Mouse (Mus musculus) Patski (cell line): Measurements from ENCODE around the gene Ttc30a1. TPM values are rescaled to one million over a fixed set of nuclear protein-coding genes. Genes with fewer than 3 reads are reported as not detected.

ENCODE experiments used
- ATAC-seq: fragments of 100-300 bp; one replicate; pipeline ENCODE4 v1.8.0; 2021
- CTCF ChIA-PET: fragments of 350-600 bp; sonication (Branson Sonifier 250); formaldehyde crosslinking; loops from one replicate; lab custom pipeline; 2022; ENCODE audit warnings: inconsistent platforms; lab: Charles Lee
- POLR2A ChIA-PET: fragments of 350-600 bp; sonication (Branson Sonifier 250); formaldehyde crosslinking; loops from one replicate; lab custom pipeline; 2022; ENCODE audit warnings: antibody characterized with exemption, inconsistent platforms; lab: Charles Lee
- DNase-seq: peaks from one replicate; pipeline ENCODE4 v3.0.0-alpha.2; 2011; ENCODE audit warnings: low read depth, low spot score
- H3K27me3 ChIP-seq: fragments of 371-371 bp; one replicate; pipeline ENCODE4 v1.5.1; 2021
- CTCF ChIP-seq: fragments of 100-300 bp; IDR thresholded peaks from one replicate; pipeline ENCODE4 v1.5.1; 2021
- in situ Hi-C: fragments of 300-500 bp; cut with MboI; formaldehyde crosslinking; loops from 3 replicates; pipeline ENCODE4 v1.11.1; 2018; ENCODE audit warnings: low pct_unique_long_range_greater_than_20kb, mixed read lengths
- polyA plus RNA-seq: library from polyadenylated mRNA; unstranded; gene quantifications from one replicate; pipeline ENCODE4 v1.2.3, GENCODE M21; 2021

Gene Ttc30a1
- polyA plus RNA-seq, 1 experiment from 2014 or later: 2.0 TPM

DNA sequence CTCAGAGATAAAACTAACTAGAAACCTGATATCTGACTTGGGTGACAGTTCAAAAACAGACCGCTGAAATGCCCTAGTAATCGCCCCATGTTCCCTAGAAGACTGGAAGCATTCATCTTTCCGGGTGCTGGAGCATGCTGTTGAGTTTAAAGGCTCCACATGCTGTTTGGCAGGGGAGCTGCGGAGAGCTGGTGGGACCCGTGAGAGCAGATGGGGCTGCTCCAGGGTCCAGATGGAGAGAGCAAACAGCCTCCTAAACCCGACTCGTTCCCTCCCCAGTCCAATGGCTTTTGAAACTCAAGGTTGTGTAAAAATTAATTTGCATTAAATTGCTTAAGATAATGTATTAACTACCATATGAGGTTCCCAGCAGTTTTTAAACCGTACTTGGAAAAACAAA lies 16.9 kb upstream of the Ttc30a1 start:
- DNase-seq: no peak
- POLR2A ChIA-PET: interaction anchor here (0.6 kb wide), 1 partner anchor 45 kb away, joined by 3 read pairs; no protein-coding TSS in a partner anchor
- ATAC-seq: no peak

DNA sequence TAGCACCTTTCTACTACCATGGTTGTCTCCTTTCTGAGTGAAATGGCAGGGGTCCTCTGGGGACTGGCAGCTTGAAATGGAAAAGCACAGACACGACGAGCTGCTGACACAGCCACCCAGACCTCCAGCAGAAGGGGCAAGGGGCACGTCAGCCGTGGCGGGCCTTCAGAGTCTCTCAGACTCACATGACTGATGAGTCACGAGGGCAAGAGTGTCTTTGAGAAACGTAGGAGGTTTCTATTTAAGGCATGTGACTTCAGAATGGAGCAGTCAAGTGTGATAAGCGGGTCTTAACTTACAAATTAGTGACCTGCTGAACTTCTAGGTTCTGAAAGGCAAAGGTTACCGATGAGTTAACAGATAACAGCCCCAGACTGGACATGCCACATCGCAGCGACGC lies 16.0 kb upstream of the Ttc30a1 start:
- ChIA-PET POLR2A (no interaction called here), CTCF (interaction anchor here (0.9 kb wide), 1 partner anchor 13 kb away, joined by 4 read pairs; no protein-coding TSS in a partner anchor)
- in situ Hi-C loops: no loop called here
- ATAC-seq: no peak
- H3K27me3 ChIP-seq: peaks cover 3% of the 10 kb centered on the region
- TF ChIP-seq CTCF: no peak
- DNase-seq: no peak

More for the DNA sequence above, 16.9 kb upstream of the Ttc30a1 start:
- CTCF ChIA-PET: interaction anchor here (0.9 kb wide), 1 partner anchor 14 kb away, joined by 4 read pairs; no protein-coding TSS in a partner anchor
- no peaks in the 10 kb centered on the region for H3K27me3 ChIP-seq
- in situ Hi-C loops: no loop called here
- no peak for TF ChIP-seq CTCF

GRCm38 (mm10) chr2:75994841-75995240 lies 13.1 kb upstream of the Ttc30a1 start:
- TF ChIP-seq CTCF: no peak
- DNase-seq (no peak), ATAC-seq (no peak)
- ChIA-PET POLR2A (no interaction called here), CTCF (interaction anchor here (2.8 kb wide), 1 partner anchor 9 kb away, joined by 7 read pairs; no protein-coding TSS in a partner anchor)
- in situ Hi-C loops: no loop called here
- peaks cover 5% of the 10 kb centered on the region for H3K27me3 ChIP-seq

DNA sequence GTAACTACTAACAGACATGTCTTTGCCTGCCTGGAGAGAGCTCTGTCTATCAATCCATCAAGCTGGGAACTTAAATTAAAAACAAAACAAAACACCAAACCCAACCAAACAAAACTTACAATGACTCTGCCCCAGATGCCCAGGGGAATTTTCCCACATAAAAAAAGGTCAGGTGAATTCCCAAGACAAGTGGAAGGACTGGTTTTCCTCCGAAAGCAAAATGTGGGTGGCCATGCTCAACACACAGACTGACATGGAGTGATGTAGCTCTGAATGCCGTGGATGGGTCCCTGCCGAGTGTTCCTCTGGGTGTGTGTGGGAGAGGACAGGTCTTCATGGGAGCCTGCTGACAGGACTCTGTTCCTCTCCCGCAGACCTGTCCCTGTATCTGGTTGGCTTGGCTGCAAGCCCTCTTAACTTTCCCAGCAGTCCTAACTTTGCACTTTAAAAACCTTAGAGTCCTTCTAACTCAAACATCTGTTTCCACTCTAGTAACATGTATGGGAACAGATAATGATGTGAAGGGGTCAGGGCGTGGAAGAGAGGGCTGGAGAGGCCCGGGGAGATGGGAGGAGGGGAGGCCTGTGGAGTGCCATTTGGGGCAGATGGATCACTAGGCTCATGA lies 9.9 kb upstream of the Ttc30a1 start:
- no peak for ATAC-seq
- CTCF ChIA-PET: no interaction called here
- in situ Hi-C loops: no loop called here
- DNase-seq: no peak
- peaks cover 5% of the 10 kb centered on the region for H3K27me3 ChIP-seq
- no peak for TF ChIP-seq CTCF
- POLR2A ChIA-PET: no interaction called here

GRCm38 (mm10) chr2:75990885-75991539 lies 9.2 kb upstream of the Ttc30a1 start:
- TF ChIP-seq CTCF: peak; percentile 59
- in situ Hi-C loops: no loop called here
- ChIA-PET CTCF (no interaction called here), POLR2A (no interaction called here)
- ATAC-seq: no peak
- DNase-seq: no peak
- H3K27me3 ChIP-seq: peaks cover 5% of the 10 kb centered on the region

DNA sequence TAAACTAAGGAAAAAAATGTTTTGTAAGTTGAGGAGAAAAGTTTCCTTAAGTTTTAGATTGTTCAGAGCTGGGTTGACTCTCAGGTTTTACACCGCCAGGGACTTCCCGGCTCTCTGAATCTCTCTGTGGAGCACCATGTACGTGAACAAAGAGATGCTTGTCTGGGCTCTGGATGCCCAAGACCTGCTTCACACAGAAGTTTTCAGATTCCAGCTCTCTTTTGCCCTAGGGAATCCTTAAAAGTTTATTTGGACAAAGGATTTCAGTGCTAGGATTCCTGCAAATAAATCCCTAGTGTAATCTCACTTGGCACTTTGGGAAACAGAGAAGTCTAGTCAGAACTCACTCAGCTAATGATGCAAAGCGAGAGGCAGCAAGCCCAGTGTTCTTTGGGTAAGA lies 7.9 kb upstream of the Ttc30a1 start:
- ChIA-PET POLR2A (no interaction called here), CTCF (no interaction called here)
- DNase-seq (no peak), ATAC-seq (no peak)
- no peak for TF ChIP-seq CTCF
- in situ Hi-C loops: loop anchor here (5.0 kb wide), 1 partner anchor 78 kb away; no protein-coding TSS in a partner anchor
- H3K27me3 ChIP-seq: peaks cover 5% of the 10 kb centered on the region

GRCm38 (mm10) chr2:75988779-75989363 lies 7.1 kb upstream of the Ttc30a1 start:
- in situ Hi-C loops: loop anchor here (5.0 kb wide), 1 partner anchor 78 kb away; no protein-coding TSS in a partner anchor
- CTCF ChIA-PET: interaction anchor here (1.1 kb wide), 1 partner anchor 80 kb away, joined by 3 read pairs; no protein-coding TSS in a partner anchor
- no peak for TF ChIP-seq CTCF
- H3K27me3 ChIP-seq: peaks cover 5% of the 10 kb centered on the region
- no peak for DNase-seq
- POLR2A ChIA-PET: interaction anchor here (0.6 to 0.7 kb wide), 3 partner anchors 79 to 353 kb away, joined by 3 to 5 read pairs (median 3); no protein-coding TSS in a partner anchor
- ATAC-seq: no peak

- TF ChIP-seq CTCF: no peak
- DNase-seq: no peak
- in situ Hi-C loops: loop anchor here (5.0 kb wide), 1 partner anchor 79 kb away; no protein-coding TSS in a partner anchor
- ChIA-PET POLR2A (interaction anchor here (0.7 kb wide), 2 partner anchors 188 to 353 kb away, joined by 3 read pairs; no protein-coding TSS in a partner anchor), CTCF (interaction anchor here (1.1 kb wide), 1 partner anchor 80 kb away, joined by 3 read pairs; no protein-coding TSS in a partner anchor)
- peaks cover 5% of the 10 kb centered on the region for H3K27me3 ChIP-seq
- ATAC-seq: no peak
Observed at GRCm38 (mm10) chr2:75988378-75988777, 6.6 kb upstream of the Ttc30a1 start.

GRCm38 (mm10) chr2:75987739-75988138 lies 6.0 kb upstream of the Ttc30a1 start:
- peaks cover 2% of the 10 kb centered on the region for H3K27me3 ChIP-seq
- DNase-seq (no peak), ATAC-seq (peak; percentile 42)
- POLR2A ChIA-PET: no interaction called here
- no peak for TF ChIP-seq CTCF
- CTCF ChIA-PET: interaction anchor here (1.1 kb wide), 1 partner anchor 81 kb away, joined by 3 read pairs; no protein-coding TSS in a partner anchor
- in situ Hi-C loops: loop anchor here (5.0 kb wide), 1 partner anchor 80 kb away; no protein-coding TSS in a partner anchor

DNA sequence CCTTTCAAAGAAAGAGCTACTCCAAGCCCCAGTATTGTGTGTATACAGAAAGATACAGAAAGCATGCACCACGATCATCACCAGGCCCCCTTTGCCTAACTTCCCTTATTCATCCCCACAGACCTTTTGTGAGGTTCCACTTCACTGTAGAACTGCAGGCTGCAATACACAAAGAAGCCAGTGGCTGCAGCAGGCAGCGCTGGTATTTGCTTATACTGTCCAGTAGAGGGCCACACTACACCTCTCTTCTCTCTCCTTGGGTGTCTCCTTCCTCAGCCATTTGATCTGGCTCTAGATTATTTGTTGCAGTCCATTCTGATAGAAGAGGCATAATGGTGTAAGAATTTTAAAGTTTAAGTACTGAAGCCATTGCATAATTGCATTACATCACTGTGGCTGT lies 3.4 kb upstream of the Ttc30a1 start:
- H3K27me3 ChIP-seq: no peaks in the 10 kb centered on the region
- ATAC-seq: peak; percentile 91
- no peak for DNase-seq
- in situ Hi-C loops: loop anchor here (5.0 kb wide), 1 partner anchor 82 kb away; no protein-coding TSS in a partner anchor
- CTCF ChIA-PET: interaction anchor here (0.6 to 1.9 kb wide), 15 partner anchors 10 to 88 kb away, joined by 3 to 8 read pairs (median 3); no protein-coding TSS in a partner anchor
- peak; percentile 97 for TF ChIP-seq CTCF
- POLR2A ChIA-PET: no interaction called here
